In genomic region chr9:108540846-108541245, GRCm38 (mm10) we compare ENCODE assay signal across 17 mouse cellular contexts.
"Had no signal": no experiment of that assay in that cellular context is flagged by ENCODE, and none has a peak within 500 bp of the region (broad histone marks: within the 10 kb centered on the region; RNA-seq: fewer than 3 reads in every experiment).

No protein-coding gene starts in this region.

- H3K27ac ChIP-seq: left cerebral cortex, adult 2 months; liver, embryonic 13.5 days; midbrain, embryonic 15.5 days; neural tube, embryonic 13.5 days; stomach, postnatal 0 days had no signal

- ATAC-seq: midbrain, embryonic 15.5 days had no signal

- H3K4me1 ChIP-seq: liver, embryonic 13.5 days; midbrain, embryonic 15.5 days; neural tube, embryonic 13.5 days had no signal

- H3K9me3 ChIP-seq: liver, embryonic 13.5 days; midbrain, embryonic 15.5 days; neural tube, embryonic 13.5 days had no signal

- H3K4me3 ChIP-seq: left cerebral cortex, adult 2 months; liver, embryonic 13.5 days; midbrain, embryonic 15.5 days; neural tube, embryonic 13.5 days had no signal

- H3K9ac ChIP-seq: liver, embryonic 13.5 days; midbrain, embryonic 15.5 days; neural tube, embryonic 13.5 days had no signal

- H3K4me2 ChIP-seq: liver, embryonic 13.5 days; midbrain, embryonic 11.5 days; midbrain, embryonic 15.5 days; neural tube, embryonic 13.5 days had no signal

- H3K27me3 ChIP-seq: liver, embryonic 13.5 days; midbrain, embryonic 15.5 days; neural tube, embryonic 13.5 days had no signal

- DNase-seq: kidney, adult 18-20 months; kidney, adult 9 months; kidney, postnatal 14 days; kidney, postnatal 4 days; layer of hippocampus, postnatal 36 days; liver, embryonic 13.5 days; lung, adult 2 months; lung, postnatal 14 days; lung, postnatal 4 days; retina, postnatal 1 day; right cerebral cortex, postnatal 25 days; thymus, postnatal 36 days had no signal
